Mouse (Mus musculus): ENCODE measurements around the gene Tbpl2.

Tbpl2 gene

DNA sequence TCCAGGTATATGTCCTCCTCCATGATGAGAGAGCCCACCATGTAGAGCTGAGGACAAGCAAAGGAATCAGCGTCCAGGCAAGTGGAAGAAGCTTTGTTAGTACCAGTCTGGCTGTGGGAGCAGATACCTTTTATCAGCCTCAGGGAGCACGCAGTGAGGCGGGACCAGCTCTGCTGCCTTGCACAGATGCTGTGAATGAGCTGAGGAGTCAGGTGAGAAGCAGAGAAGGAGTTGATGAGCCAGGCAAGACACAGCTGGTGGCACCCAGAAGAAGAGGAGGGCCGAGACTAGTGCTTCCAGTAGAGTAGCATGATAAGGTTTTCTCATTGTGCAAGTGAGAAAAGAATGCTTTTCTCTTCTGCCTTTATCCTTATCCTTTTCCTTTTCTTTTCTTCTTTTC, at the start of gene Tbpl2:
Tbpl2 (minus strand) TSS at position 101 of the 400 bp plus-strand sequence.
- DNase-seq (ENCODE audit: extremely low spot score, low spot score) = no peak

DNA sequence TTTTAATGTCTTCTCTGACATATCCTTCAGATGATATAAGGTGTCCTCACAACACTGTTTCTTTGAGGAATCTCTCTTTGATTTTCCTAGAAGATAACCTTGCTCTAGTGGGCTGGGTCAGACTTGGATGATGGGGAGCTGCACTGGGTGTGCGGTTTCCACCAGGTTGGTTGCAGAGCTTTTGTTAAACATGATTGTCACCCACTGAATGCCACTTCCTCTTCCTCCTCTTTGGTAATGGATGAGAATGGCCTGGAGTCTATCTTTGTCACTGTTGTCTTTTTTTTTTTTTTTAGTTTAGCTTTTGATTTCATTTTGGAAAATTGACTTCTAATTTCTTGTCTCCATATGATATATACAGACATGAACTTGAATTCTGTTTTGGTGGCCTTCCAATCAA, 38.0 kb upstream of the Tbpl2 start:
- no peak for DNase-seq (ENCODE audit: extremely low spot score, low spot score)

DNA sequence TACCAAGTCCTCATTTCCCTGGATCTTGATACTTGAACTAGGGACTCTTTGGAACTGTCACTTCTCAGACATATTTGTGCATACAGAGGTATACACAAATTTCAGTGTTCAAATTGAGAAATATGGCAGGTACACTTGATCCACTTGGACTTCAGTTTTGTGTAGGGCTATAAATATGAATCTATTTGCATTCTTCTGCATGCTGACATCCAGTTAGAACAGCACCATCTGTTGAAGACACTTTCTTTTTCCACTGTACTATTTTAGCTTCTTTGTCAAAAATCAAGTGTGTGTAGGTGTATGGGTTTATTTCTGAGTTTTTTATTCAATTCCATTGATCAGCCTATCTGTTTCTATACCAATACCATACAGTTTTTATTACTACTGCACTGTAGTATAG, 12.7 kb upstream of the Tbpl2 start:
- DNase-seq (ENCODE audit: extremely low spot score, low spot score) = no peak

DNA sequence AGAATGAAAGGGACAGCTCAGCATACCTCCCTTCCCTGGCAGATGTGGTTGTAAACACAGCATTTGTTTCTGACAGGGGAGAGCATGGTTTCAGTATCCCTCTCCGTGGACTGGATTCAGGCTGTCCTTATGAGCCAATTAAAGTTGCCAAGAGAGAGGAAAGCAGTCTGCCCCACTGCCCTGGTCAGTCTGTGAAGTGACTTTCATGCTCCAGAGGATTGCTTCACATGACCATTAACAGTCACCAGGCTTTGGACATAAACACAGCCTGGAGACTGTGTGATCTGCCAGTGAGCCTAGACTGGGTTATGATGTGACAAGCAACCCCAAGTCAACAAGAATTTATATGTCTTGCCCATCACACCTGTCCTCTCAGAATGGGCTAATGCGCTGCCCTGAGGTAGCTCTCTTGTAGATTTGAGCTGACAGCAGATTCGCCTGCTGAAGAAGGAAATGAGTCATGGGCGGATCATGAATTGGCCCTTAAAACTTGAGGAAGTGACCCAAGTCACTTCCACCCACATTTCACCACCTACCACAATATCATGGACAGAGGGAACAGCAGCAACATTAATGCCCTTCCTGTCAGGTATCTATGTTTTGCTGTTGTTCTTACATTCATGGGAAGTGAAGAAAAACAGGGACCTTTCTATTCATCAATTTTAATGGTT, 7.4 kb upstream of the Tbpl2 start:
- no peak for DNase-seq (ENCODE audit: extremely low spot score, low spot score)

DNA sequence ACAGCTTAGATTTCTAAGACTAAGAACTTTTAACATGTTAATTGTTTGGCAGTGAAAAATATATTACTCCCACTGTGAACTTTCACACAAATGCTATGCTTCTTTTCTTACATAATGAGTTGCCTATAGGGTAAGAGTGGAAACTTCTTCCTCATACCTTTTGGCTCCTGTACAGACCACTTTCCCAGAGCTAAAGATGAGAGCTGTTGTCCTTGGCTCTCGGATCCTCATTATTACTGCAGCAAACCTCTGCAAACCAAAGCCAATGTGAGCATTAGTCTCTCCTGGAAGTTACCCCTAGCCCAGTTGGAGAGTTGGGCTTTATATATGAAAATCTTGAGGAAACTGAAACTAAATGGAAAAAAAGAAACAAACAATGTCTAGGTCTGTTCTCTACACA, 5.5 kb downstream of the Tbpl2 start:
- DNase-seq (ENCODE audit: extremely low spot score, low spot score) = no peak

DNA sequence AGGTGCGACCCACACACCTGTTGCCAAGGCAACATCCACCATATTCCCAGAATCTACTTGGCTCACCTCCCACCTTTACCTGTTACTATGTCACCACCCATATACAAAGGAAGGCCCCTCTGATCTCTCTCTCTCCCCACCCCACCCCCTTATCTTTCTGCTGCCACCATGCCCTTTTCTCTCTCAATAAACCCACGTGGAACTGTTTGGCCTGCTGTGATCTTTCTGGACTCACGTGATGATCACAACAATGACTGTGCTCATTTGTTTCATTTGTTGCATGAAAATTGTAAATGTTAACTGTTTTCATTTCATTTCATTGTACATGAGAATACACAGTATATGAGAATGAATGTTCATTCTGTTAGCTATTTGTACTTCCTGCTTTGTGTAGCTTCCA, 45.9 kb downstream of the Tbpl2 start:
- no peak for DNase-seq (ENCODE audit: extremely low spot score, low spot score)

- DNase-seq (ENCODE audit: extremely low spot score, low spot score) = no peak
Measured at GRCm38 (mm10) chr2:24049344-24049990, 46.9 kb downstream of the Tbpl2 start, which contains the start of gene Hnmt. Gene Hnmt (minus strand): TSS chr2:24049394.

- DNase-seq (ENCODE audit: extremely low spot score, low spot score) = peak; percentile 24
Measured at GRCm38 (mm10) chr2:24048480-24049097, 47.8 kb downstream of the Tbpl2 start.

- no peak for DNase-seq (ENCODE audit: extremely low spot score, low spot score)
Measured at GRCm38 (mm10) chr2:24047551-24048479, 48.6 kb downstream of the Tbpl2 start.

DNA sequence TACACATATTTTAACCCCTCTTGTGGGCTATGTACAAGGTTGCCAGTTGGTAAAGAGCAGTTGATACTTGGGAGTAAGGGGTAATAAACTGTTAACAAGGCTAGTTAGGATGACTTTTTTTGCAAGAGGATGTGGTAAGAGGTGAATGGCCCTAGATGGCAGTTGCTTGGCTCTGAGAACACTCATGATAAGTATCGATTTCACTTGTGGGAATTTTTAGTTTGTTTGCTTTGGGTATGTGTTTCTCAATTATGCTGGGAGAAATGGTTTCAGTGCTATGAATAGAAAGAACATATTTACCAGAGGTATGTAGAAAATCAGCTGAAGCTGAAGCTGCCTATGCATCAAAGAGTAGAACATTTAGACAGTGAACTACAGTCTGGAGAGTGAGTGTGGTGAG, 53.5 kb downstream of the Tbpl2 start:
- no peak for DNase-seq (ENCODE audit: extremely low spot score, low spot score)

- no peak for DNase-seq (ENCODE audit: extremely low spot score, low spot score)
Measured at GRCm38 (mm10) chr2:24040531-24040930, 55.9 kb downstream of the Tbpl2 start.

Measured in neural tube, embryonic 10.5 days (tissue).